Mouse (Mus musculus): ENCODE measurements around the gene Sptan1.

Sptan1 gene

DNA sequence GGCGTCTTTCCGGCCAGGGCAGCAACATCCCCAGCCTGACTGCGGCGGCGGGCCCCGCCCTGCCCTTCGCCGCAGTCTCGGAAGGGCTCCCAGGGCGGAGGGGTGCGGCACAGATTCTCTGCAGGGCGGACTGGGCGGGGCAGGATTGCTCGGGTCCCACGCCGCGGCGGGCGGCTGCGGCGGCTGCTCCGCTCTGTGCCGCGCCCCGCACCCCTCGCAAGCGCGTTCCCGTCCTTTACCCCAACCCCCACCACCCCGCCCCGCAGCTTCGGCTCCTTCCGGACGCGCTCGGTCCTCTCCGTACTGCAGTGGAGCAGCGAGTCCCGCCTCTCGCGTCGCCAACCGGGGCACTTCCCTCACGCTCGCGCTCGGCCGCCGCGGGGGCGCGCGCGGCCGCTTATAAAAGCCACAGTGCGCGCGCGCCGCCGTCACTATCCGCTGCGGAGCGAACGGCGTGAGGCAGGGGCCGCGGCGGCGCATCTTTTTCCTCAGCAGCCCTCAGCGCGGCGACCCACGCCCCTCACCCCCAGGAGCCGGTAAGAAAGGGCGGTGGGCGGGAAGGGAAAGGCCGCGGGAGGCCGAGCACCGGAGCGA lies at the start of gene Sptan1:
Gene Sptan1, plus strand, starts transcription at position 311 of the 594 bp plus-strand sequence.
- in situ Hi-C loops (cut with MboI, MseI): no loop called here

DNA sequence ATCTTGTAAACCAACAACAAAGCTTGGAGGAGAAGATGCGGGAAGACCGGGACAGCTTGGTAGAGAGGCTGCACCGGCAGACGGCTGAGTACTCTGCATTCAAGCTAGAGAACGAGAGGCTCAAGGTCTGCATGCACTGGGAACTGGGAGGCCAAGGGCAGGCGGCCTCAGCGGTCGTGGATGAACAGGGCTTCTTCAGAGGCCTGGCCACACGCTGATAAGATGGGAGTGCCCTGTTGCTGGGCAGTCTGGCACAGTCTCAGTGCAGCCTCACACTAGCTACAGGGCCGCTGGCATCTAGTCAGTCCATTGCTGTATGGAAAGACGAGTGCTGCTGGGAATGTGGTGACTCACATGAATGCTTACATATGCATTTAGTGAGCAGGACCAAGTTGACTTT lies 47.7 kb upstream of the Sptan1 start:
- in situ Hi-C loops (cut with MboI, MseI): no loop called here

DNA sequence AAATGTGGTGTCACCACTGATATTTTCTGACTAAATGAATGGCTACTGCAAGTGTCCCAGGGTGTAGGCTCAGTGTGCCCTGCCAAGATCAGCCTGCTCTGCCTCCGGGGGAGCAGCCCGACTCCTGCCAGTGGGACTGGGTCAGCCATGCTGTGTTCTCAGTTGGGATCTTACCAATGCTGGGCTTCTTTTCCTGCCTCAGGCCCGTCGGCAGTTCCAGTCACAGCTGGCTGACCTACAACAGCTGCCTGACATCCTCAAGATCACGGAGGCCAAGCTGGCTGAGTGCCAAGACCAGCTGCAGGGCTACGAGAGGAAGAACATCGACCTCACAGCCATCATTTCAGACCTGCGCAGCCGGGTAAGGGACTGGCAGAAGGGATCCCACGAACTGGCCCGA lies 43.3 kb upstream of the Sptan1 start:
- in situ Hi-C loops (cut with MboI, MseI): no loop called here

- in situ Hi-C loops (cut with MboI, MseI): no loop called here
Observed at GRCm38 (mm10) chr2:29926542-29926941, 38.8 kb upstream of the Sptan1 start.

- in situ Hi-C loops (cut with MboI, MseI): loop anchor here in 1 of 2 experiments (10.0 kb wide), 1 partner anchor 56 kb away; no protein-coding TSS in a partner anchor
Observed at GRCm38 (mm10) chr2:29930506-29930905, 34.9 kb upstream of the Sptan1 start.

DNA sequence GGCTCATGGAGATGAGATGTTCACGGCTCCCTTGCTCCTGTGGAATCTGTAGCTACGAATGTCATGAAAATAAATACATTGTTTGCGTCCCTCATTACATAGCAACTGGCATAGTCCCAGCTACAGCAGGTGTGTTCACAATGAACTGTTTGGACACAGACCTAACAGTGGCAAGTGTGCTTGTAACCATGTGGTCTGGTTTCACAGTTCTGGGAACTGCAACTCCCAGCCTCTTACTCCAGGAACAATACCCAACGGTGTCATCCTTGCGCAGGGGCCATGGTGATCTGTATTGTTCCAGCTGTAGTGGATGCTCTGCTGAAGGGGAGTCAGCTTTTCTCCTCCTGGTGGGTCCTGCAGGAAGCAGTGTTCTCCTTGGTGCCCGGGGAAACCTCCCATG lies 34.2 kb upstream of the Sptan1 start:
- in situ Hi-C loops (cut with MboI, MseI): loop anchor here in 1 of 2 experiments (10.0 kb wide), 1 partner anchor 56 kb away; no protein-coding TSS in a partner anchor

- in situ Hi-C loops (cut with MboI, MseI): loop anchor here in 1 of 2 experiments (10.0 kb wide), 1 partner anchor 60 kb away; no protein-coding TSS in a partner anchor
Observed at GRCm38 (mm10) chr2:29934906-29935599, 30.3 kb upstream of the Sptan1 start, which contains the start of gene Gle1. Gene Gle1, plus strand, starts transcription at chr2:29935426.

DNA sequence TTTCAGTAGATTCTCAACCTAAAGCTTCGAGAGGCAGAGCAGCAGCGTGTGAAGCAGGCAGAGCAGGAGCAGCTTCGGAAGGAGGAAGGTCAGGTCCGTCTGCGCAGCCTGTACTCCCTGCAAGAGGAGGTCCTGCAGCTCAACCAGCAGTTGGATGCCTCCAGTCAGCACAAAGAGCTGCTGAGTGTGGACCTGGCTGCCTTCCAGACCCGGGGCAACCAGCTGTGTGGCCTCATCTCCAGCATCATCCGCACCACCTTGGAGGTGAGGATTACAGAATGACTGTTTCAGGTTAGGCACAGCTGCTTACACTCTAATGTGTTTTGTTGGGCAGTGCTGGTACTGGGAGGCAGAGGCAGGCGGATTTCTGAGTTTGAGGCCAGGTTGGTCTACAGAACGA lies 25.3 kb upstream of the Sptan1 start:
- in situ Hi-C loops (cut with MboI, MseI): loop anchor here in 1 of 2 experiments (5.0 kb wide), 1 partner anchor 42 kb away; no protein-coding TSS in a partner anchor

- in situ Hi-C loops (cut with MboI, MseI): loop anchor here in 1 of 2 experiments (5.0 kb wide), 1 partner anchor 41 kb away; no protein-coding TSS in a partner anchor
Observed at GRCm38 (mm10) chr2:29940826-29941225, 24.5 kb upstream of the Sptan1 start.

- in situ Hi-C loops (cut with MboI, MseI): loop anchor here in 1 of 2 experiments (5.0 kb wide), 1 partner anchor 38 kb away; no protein-coding TSS in a partner anchor
Observed at GRCm38 (mm10) chr2:29944723-29945122, 20.6 kb upstream of the Sptan1 start.

GRCm38 (mm10) chr2:29948896-29949295 lies 16.5 kb upstream of the Sptan1 start:
- in situ Hi-C loops (cut with MboI, MseI): no loop called here

GRCm38 (mm10) chr2:29961246-29961645 lies 4.1 kb upstream of the Sptan1 start:
- in situ Hi-C loops (cut with MboI, MseI): no loop called here

- in situ Hi-C loops (cut with MboI, MseI): no loop called here
Observed at GRCm38 (mm10) chr2:29964354-29965249, 758 bp upstream of the Sptan1 start.

- in situ Hi-C loops (cut with MboI, MseI): no loop called here
Observed at GRCm38 (mm10) chr2:29965906-29966305, 546 bp downstream of the Sptan1 start.

DNA sequence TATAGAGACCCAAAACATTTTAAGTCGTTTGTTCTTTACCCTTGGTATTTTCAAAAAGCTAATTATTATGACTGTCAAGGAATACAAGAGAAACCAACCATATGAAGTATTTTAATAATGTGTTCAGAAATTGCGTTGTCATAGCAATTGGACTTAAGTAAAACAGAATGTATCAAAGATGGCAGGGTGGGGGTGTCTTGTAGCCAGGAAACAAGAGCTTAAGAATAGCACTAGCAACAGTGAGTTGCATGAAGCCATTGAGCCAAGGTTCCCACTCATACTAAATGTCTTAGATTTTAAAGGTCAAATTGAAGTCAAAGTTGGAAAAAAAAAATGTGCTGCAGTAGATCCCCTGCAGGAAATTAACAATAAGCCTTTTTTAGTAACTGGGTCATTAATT lies 1.5 kb downstream of the Sptan1 start:
- in situ Hi-C loops (cut with MboI, MseI): no loop called here

GRCm38 (mm10) chr2:29967768-29968167 lies 2.4 kb downstream of the Sptan1 start:
- in situ Hi-C loops (cut with MboI, MseI): no loop called here

DNA sequence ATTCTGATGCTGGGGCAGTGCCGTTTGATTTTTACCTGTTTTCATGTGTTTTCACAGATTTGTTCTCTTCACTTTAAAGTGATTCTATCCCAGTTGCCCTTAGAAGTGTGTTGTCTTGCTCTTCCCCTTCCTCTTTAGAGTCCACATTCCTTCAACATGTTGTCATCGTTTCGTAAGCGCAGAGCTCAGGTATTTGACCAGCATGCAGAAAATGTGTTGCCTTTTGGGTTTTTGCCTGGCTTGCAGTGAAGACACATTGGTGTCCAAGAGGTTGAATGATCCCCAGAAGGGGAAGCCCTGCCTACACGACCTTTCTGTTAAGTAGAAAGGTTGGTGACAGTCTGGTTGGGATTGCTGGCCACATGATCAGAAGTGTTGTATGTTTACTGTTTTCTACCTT lies 3.3 kb downstream of the Sptan1 start:
- in situ Hi-C loops (cut with MboI, MseI): no loop called here

GRCm38 (mm10) chr2:29971838-29972635 lies 6.7 kb downstream of the Sptan1 start:
- in situ Hi-C loops (cut with MboI, MseI): no loop called here

DNA sequence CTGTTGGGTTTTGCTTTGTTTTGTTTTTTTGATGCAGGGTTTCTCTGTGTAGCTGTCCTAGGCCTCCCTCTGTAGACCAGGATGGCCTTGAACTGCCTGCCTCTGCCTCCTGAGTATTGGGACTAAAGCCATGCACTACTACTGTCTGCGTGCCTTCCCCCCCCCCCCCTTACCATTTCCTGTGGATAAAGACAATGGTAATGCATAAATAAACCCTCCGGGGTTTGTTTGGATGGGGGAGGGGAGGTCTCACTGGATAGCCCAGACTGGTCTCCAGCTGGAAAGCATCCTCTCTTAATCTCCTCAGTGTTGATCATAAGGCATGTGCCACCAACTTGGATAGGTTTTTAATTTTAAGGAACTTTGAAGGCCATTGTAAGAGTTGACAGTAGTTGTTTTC lies 8.2 kb downstream of the Sptan1 start:
- in situ Hi-C loops (cut with MboI, MseI): no loop called here

GRCm38 (mm10) chr2:29977307-29977706 lies 11.9 kb downstream of the Sptan1 start:
- in situ Hi-C loops (cut with MboI, MseI): no loop called here

DNA sequence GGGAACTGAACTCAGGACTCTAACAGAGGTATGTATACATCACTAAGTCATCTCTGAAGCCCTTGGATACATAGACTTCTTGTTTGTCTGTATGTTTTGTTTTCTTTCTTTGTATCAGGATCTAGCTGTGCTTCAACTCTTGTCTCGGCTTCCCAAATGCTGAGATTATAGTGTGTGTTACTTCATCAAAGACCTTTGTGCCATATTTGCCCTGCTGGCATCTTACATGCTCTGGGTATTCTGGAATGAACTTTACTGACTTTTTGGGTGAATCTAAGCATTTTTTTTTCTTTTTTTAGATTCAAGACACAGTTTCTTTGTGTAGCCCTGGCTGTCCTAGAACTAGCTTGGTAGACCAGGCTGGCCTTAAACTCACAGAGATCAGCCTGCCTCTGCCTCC lies 15.3 kb downstream of the Sptan1 start:
- in situ Hi-C loops (cut with MboI, MseI): loop anchor here (5.0 kb wide), 2 partner anchors 38 to 78 kb away; no protein-coding TSS in a partner anchor
